Mouse (Mus musculus): ENCODE results near the gene Olfr971.
"Not testable (repeated sequence)": the region's sequence is repeated elsewhere in the genome, so short reads cannot be mapped to it uniquely, and the experiment has no call there.

Gene Olfr971

GRCm38 (mm10) chr9:39836576-39836975, at the start of gene Olfr971:
Olfr971 (plus strand) TSS chr9:39836876.
- not testable (repeated sequence) for DNase-seq

GRCm38 (mm10) chr9:39790558-39790957, 46.1 kb upstream of the Olfr971 start, which contains the start of gene Olfr969:
Olfr969 (plus strand) TSS chr9:39790945.
- no peak for DNase-seq

- no peak for DNase-seq
These were observed 28.1 kb upstream of the Olfr971 start, which contains the start of gene Olfr970 for GRCm38 (mm10) chr9:39808560-39808959. Olfr970 (plus strand) TSS chr9:39808860.

GRCm38 (mm10) chr9:39866122-39866521, 29.4 kb downstream of the Olfr971 start, which contains the start of gene Olfr972:
Olfr972 (plus strand) TSS chr9:39866422.
- DNase-seq: no peak

GRCm38 (mm10) chr9:39871986-39872385, 35.3 kb downstream of the Olfr971 start:
- not testable (repeated sequence) for DNase-seq

GRCm38 (mm10) chr9:39877541-39878396, 41.1 kb downstream of the Olfr971 start:
- DNase-seq: not testable (repeated sequence)
